Mouse (Mus musculus) heart, embryonic 16.5 days (tissue): Measurements from ENCODE around the gene Gpalpp1. TPM values are rescaled to one million over a fixed set of nuclear protein-coding genes. Genes with fewer than 3 reads are reported as not detected.

Experiments
- ATAC-seq: fragments of 200-750 bp; cut with Nextera tagmentation; replicated peaks from 2 replicates; pipeline ENCODE4 v1.8.0; 2017; ENCODE audit warnings: moderate number of reproducible peaks; ENCODE audit not compliant: insufficient read depth, low FRiP score; ENCODE audit errors: extremely low read depth
- H3K27ac ChIP-seq: fragments of 300-500 bp; sonication (generic); 2 replicates; pipeline ENCODE4 v1.5.1; 2014; ENCODE audit warnings: mild to moderate bottlenecking, low read length, control low read depth, moderate library complexity
- H3K27me3 ChIP-seq: fragments of 300-500 bp; sonication (generic); 2 replicates; pipeline ENCODE4 v1.6.1; 2014; ENCODE audit warnings: low read length, mixed read lengths; ENCODE audit not compliant: control insufficient read depth, insufficient read depth
- H3K36me3 ChIP-seq: fragments of 300-500 bp; sonication (generic); 2 replicates; pipeline ENCODE4 v1.6.1; 2014; ENCODE audit not compliant: control insufficient read depth, insufficient read depth
- H3K4me1 ChIP-seq: fragments of 300-500 bp; sonication (generic); 2 replicates; pipeline ENCODE4 v1.6.1; 2014; ENCODE audit warnings: low read length, mixed read lengths; ENCODE audit not compliant: control insufficient read depth, insufficient read depth
- H3K4me2 ChIP-seq: fragments of 300-500 bp; sonication (generic); 2 replicates; pipeline ENCODE4 v1.6.1; 2014; ENCODE audit warnings: low read depth, mild to moderate bottlenecking, control low read depth, low read length
- H3K4me3 ChIP-seq: fragments of 300-500 bp; sonication (generic); 2 replicates; pipeline ENCODE4 v1.5.1; 2014; ENCODE audit warnings: mild to moderate bottlenecking, control low read depth, low read length
- H3K9ac ChIP-seq: fragments of 300-500 bp; sonication (generic); 2 replicates; pipeline ENCODE4 v1.6.1; 2014; ENCODE audit warnings: low read length, control low read depth
- H3K9me3 ChIP-seq: fragments of 300-500 bp; sonication (generic); replicated peaks from 2 replicates; pipeline ENCODE4 v1.6.1; 2016; ENCODE audit warnings: low read length; ENCODE audit not compliant: control insufficient read depth
- WGBS: fragments of 180-500 bp; shearing (Covaris S2); extraction: QIAGEN DNeasy Blood & Tissue Kit; methylation state at CpG from one replicate; pipeline ENCODE4 v1.1.7; 2014; 5-methylcytosine and 5-hydroxymethylcytosine counted together
- polyA plus RNA-seq: library from polyadenylated mRNA; unstranded; fragments of >200 nt; fragmentation: Nextera tagmentation; extraction: Ambion mirVana; gene quantifications from 2 replicates; pipeline ENCODE4 v1.2.1, GENCODE M21; 2015

Gpalpp1 gene
- polyA plus RNA-seq, 1 experiment from 2014 or later, result 9.4 TPM

DNA sequence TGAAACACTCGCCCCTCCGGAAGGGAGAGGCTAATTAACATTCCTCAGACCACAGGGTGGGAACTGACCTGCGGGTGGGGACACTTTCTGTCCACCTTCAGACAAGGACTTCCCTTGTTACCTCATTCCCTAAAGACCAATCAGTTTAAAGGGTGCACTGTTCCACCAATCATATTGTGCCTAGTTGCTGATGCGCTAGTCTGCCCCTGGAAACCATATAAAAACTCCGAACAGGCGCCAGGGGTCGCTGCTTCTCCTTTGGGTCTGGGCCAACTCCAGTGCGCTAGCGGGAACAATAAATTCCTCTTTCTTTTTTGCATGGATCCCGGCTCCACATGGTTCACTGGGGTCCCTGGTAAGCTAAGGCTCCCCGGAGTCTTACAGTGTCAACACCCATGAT lies 29.1 kb downstream of the Gpalpp1 start:
- no peak for ATAC-seq

DNA sequence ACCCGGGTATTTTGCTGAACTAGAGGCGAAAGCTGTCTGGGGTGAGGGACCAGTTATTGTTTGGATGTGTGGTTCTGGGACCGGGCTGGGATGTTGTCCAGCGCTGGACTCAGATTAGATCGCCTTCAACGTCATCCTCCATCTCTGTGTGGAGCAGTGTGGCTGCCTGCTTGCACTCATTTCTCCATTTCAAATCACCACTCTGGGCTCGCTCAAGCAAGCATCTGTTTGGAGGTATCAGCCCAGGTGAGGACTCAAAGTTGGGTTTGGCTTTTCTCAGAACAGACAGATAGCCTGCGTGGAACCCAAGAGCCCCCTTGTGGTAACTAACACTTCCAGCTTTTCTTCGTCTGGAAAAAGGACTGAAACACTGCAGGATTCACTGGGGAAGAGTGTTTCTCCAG lies 33.5 kb downstream of the Gpalpp1 start:
- no peak overlapping the region for H3K27ac ChIP-seq
- no peak overlapping the region for H3K9ac ChIP-seq
- H3K36me3 ChIP-seq, result no peaks in the 10 kb centered on the region
- no peaks in the 10 kb centered on the region for H3K9me3 ChIP-seq
- H3K4me2 ChIP-seq, result no peak overlapping the region
- ATAC-seq, result no peak
- no peak overlapping the region for H3K4me3 ChIP-seq
- whole genome bisulfite sequencing, result 41% methylated on average over 9 of the region's 9 CpGs
- no peaks in the 10 kb centered on the region for H3K4me1 ChIP-seq
- no peaks in the 10 kb centered on the region for H3K27me3 ChIP-seq

More for the DNA sequence above, 29.1 kb downstream of the Gpalpp1 start:
- no peaks in the 10 kb centered on the region for H3K27me3 ChIP-seq
- no peak overlapping the region for H3K4me2 ChIP-seq
- no peaks in the 10 kb centered on the region for H3K9me3 ChIP-seq
- H3K4me1 ChIP-seq, result 0 out of 2 replicates have a peak, but pooled peaks cover 2% of the 10 kb centered on the region
- H3K27ac ChIP-seq, result no peak overlapping the region
- 0 out of 2 replicates have a peak, but pooled peaks cover 3% of the 10 kb centered on the region for H3K36me3 ChIP-seq
- WGBS, result 61% methylated on average over 11 of the region's 11 CpGs
- no peak overlapping the region for H3K4me3 ChIP-seq
- no peak overlapping the region for H3K9ac ChIP-seq

DNA sequence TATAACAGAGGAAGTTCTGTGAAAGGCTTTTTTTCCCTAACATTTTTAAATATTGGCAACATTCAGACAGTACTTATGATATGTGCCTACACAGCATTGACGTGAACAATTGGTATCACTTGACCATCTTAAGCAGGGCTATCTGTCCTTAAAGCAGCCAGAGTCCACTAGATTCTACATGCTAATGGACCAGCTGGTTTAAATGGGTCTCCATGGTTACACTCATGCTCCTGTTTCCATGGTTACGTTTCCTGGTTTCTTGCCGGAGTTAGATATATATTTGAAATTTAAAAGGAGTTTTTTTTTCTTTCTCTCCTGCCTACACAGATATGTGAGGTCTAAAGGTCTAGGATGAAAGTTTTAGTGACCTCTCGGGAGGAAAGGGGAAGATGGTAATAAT lies 34.0 kb downstream of the Gpalpp1 start:
- H3K9ac ChIP-seq, result no peak overlapping the region
- no peak overlapping the region for H3K4me3 ChIP-seq
- no peaks in the 10 kb centered on the region for H3K9me3 ChIP-seq
- no peak overlapping the region for H3K4me2 ChIP-seq
- 65% methylated on average over 4 of the region's 4 CpGs for WGBS
- no peak overlapping the region for H3K27ac ChIP-seq
- no peaks in the 10 kb centered on the region for H3K4me1 ChIP-seq
- H3K27me3 ChIP-seq, result no peaks in the 10 kb centered on the region
- no peaks in the 10 kb centered on the region for H3K36me3 ChIP-seq
- ATAC-seq, result no peak

DNA sequence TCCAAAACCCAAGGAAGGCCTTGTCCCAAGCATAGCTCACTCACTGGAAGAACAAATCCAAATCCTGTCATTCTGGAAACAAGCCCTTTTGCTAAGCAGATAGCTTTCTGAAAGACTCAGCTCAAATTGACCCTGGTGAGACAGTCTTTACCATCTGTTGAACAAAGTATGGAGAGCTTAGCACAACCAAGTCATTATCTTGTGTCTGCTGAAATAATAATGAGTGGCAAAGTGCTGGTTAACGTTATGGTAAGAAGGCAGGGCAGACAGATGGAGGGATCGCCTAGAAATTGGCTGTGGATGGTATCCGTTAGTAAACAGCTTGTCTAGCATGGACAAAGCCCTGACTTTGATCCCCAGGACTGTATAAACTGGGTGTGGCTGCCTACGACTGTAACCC lies 34.8 kb downstream of the Gpalpp1 start:
- no peaks in the 10 kb centered on the region for H3K27me3 ChIP-seq
- H3K4me1 ChIP-seq, result no peaks in the 10 kb centered on the region
- no peak overlapping the region for H3K4me2 ChIP-seq
- no peaks in the 10 kb centered on the region for H3K9me3 ChIP-seq
- WGBS, result 58% methylated on average over 4 of the region's 4 CpGs
- H3K27ac ChIP-seq, result no peak overlapping the region
- no peak overlapping the region for H3K4me3 ChIP-seq
- H3K9ac ChIP-seq, result no peak overlapping the region
- no peak for ATAC-seq
- no peaks in the 10 kb centered on the region for H3K36me3 ChIP-seq

DNA sequence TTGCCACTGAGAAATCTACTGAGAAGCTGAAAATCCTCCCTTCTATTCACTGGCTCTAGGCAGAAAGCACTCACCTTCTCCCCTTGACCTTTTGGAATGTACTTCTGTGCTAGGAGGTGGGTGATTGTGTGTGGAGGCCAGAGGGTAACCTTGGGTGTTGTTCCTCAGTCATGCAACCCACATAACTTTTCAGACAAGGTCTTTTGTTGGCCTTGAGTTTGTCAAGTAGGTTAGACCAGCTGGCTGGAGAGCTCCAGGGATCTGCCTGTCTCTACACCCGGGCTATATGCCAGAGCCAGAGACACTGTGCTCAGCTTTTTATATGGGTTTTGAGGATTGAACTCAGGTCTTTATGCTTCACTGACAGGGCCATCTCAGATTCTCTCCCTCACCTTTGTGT lies 36.4 kb downstream of the Gpalpp1 start:
- 70% methylated on average over 1 of the region's 1 CpGs for WGBS

DNA sequence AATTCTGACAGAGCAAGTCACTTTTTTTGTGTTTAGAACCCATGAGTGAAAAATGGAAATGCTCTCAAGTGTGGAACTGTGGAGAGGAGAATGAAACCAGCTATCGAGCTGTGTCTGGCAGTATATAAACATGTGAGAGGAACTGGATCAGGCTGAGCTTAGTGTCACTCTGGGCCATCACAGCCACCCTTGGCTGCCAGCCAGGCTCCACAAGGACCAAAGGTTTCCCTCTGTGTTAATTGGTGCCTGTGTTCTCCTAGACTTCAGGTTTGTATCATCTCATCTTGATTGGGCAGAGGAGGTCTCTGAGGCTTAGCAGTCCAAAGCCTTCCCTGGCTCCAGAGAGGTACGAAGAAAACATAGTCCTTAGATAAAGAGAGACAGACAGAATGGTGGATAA lies 37.9 kb downstream of the Gpalpp1 start:
- Histone ChIP-seq H3K27me3 (no peaks in the 10 kb centered on the region), H3K4me1 (no peaks in the 10 kb centered on the region), H3K36me3 (no peaks in the 10 kb centered on the region), H3K4me2 (no peak overlapping the region), H3K9me3 (no peaks in the 10 kb centered on the region), H3K4me3 (no peak overlapping the region), H3K9ac (no peak overlapping the region), H3K27ac (no peak overlapping the region)
- ATAC-seq, result no peak
- 31% methylated on average over 2 of the region's 2 CpGs for WGBS

More for the DNA sequence above, 36.4 kb downstream of the Gpalpp1 start:
- Histone ChIP-seq H3K27me3 (no peaks in the 10 kb centered on the region), H3K4me3 (no peak overlapping the region), H3K27ac (no peak overlapping the region), H3K4me2 (no peak overlapping the region), H3K9ac (no peak overlapping the region), H3K4me1 (no peaks in the 10 kb centered on the region), H3K9me3 (no peaks in the 10 kb centered on the region), H3K36me3 (no peaks in the 10 kb centered on the region)
- no peak for ATAC-seq

DNA sequence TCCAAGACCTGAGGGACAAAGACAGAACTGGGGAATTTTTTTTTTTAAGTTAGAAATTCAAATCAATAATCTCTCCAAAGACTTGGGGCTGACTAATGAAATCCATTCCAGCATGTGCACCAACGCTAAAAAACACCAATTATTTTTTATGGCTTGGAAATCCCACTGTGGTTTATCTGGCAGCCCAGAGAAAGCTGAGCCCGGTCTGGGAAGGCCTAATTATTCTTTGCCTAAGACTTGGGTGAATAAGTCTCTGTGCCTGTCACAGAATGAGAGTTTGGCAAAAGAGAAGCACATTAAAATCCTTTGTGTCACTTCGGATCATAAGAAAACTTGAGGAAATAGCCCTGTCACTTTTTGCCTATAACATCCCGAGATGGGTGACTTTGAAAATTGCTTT lies 41.3 kb downstream of the Gpalpp1 start:
- 77% methylated on average over 4 of the region's 4 CpGs for WGBS
- Histone ChIP-seq H3K4me2 (no peak overlapping the region), H3K9me3 (no peaks in the 10 kb centered on the region), H3K27ac (no peak overlapping the region), H3K9ac (no peak overlapping the region), H3K4me1 (no peaks in the 10 kb centered on the region), H3K27me3 (no peaks in the 10 kb centered on the region), H3K36me3 (no peaks in the 10 kb centered on the region), H3K4me3 (no peak overlapping the region)
- ATAC-seq, result no peak

DNA sequence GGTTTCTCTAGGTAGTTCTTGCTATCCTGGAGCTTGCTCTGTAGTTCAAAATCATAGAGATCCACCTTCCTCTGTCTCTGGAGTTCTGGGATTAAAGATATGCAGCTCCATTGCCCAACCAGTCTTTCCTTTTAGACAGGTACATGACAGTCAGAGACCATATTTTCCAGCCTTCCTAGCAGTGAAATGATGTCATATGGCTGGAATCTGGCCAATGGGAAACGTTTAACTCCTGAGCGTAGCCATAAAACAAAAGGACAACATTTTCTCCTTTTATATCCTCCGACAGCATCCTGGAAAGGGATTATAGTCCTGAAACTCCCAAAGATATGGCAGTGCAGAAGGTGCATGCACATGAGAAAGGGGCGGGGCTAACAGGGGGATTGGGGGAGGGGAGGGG lies 42.3 kb downstream of the Gpalpp1 start:
- no peak overlapping the region for H3K4me2 ChIP-seq
- H3K36me3 ChIP-seq, result no peaks in the 10 kb centered on the region
- no peak overlapping the region for H3K4me3 ChIP-seq
- no peaks in the 10 kb centered on the region for H3K27me3 ChIP-seq
- no peaks in the 10 kb centered on the region for H3K9me3 ChIP-seq
- ATAC-seq, result no peak
- H3K9ac ChIP-seq, result no peak overlapping the region
- H3K27ac ChIP-seq, result no peak overlapping the region
- 52% methylated on average over 4 of the region's 4 CpGs for WGBS
- no peaks in the 10 kb centered on the region for H3K4me1 ChIP-seq

DNA sequence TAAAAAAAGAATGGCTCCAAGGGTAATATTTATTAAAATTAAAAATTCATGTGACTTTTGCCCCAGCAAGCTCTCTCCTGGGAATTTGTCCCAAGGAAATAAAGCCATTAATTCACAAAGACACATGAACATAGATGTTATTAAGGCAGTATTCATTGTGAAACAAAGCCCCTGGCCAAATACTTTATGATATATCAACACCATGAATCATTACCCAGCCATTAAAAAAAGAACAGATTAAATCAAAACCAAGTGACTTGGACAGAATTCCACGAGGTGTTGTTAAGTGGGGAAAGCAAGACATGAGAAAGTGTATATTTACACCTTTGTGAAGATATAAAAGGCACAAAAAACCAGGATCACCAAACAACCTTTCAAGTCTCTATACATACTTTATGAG lies 43.3 kb downstream of the Gpalpp1 start:
- no peaks in the 10 kb centered on the region for H3K9me3 ChIP-seq
- ATAC-seq, result no peak
- no peak overlapping the region for H3K9ac ChIP-seq
- no peaks in the 10 kb centered on the region for H3K27me3 ChIP-seq
- H3K4me3 ChIP-seq, result no peak overlapping the region
- no peak overlapping the region for H3K4me2 ChIP-seq
- H3K36me3 ChIP-seq, result no peaks in the 10 kb centered on the region
- H3K27ac ChIP-seq, result no peak overlapping the region
- WGBS, result 80% methylated on average over 1 of the region's 1 CpGs
- no peaks in the 10 kb centered on the region for H3K4me1 ChIP-seq

DNA sequence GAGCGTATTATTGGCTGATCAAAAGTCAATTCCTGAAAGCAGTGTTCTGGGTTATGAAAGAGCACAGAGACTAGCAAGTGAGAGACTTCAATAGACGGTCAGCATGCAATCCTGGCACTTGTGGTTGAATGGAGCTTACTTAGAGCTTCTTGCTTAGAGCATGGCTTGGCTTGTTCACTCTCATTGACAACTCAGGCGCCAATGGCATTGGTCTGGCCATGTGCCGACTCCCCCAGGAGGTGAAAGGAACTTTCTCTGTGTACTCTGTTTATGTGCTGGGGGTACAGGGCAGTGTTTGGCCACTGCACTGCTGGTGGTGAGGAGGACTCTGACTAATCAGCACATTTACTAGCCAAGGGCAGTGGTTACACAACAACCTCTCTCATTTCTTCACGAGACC lies 51.1 kb downstream of the Gpalpp1 start:
- Histone ChIP-seq H3K4me1 (peaks cover 2% of the 10 kb centered on the region; the same call in 1 of the 2 replicates), H3K9ac (no peak overlapping the region), H3K36me3 (no peaks in the 10 kb centered on the region), H3K27me3 (no peaks in the 10 kb centered on the region), H3K27ac (no peak overlapping the region), H3K9me3 (no peaks in the 10 kb centered on the region), H3K4me3 (no peak overlapping the region), H3K4me2 (no peak overlapping the region)
- ATAC-seq, result no peak
- WGBS, result 70% methylated on average over 5 of the region's 5 CpGs
